Mouse (Mus musculus) Patski (cell line): ENCODE data around the gene Gm10190. TPM values are rescaled to one million over a fixed set of nuclear protein-coding genes. Genes with fewer than 3 reads are reported as not detected.

Source experiments
- ATAC-seq: fragments of 100-300 bp; one replicate; pipeline ENCODE4 v1.8.0; 2021
- CTCF ChIA-PET: fragments of 350-600 bp; sonication (Branson Sonifier 250); formaldehyde crosslinking; loops from one replicate; lab custom pipeline; 2022; ENCODE audit warnings: inconsistent platforms; lab: Charles Lee
- POLR2A ChIA-PET: fragments of 350-600 bp; sonication (Branson Sonifier 250); formaldehyde crosslinking; loops from one replicate; lab custom pipeline; 2022; ENCODE audit warnings: antibody characterized with exemption, inconsistent platforms; lab: Charles Lee
- DNase-seq: peaks from one replicate; pipeline ENCODE4 v3.0.0-alpha.2; 2011; ENCODE audit warnings: low read depth, low spot score
- H3K27me3 ChIP-seq: fragments of 371-371 bp; one replicate; pipeline ENCODE4 v1.5.1; 2021
- CTCF ChIP-seq: fragments of 100-300 bp; IDR thresholded peaks from one replicate; pipeline ENCODE4 v1.5.1; 2021
- in situ Hi-C: fragments of 300-500 bp; cut with MboI; formaldehyde crosslinking; loops from 3 replicates; pipeline ENCODE4 v1.11.1; 2018; ENCODE audit warnings: low pct_unique_long_range_greater_than_20kb, mixed read lengths
- polyA plus RNA-seq: library from polyadenylated mRNA; unstranded; gene quantifications from one replicate; pipeline ENCODE4 v1.2.3, GENCODE M21; 2021

The Gm10190 gene
- polyA plus RNA-seq, 1 experiment from 2014 or later, result not detected

DNA sequence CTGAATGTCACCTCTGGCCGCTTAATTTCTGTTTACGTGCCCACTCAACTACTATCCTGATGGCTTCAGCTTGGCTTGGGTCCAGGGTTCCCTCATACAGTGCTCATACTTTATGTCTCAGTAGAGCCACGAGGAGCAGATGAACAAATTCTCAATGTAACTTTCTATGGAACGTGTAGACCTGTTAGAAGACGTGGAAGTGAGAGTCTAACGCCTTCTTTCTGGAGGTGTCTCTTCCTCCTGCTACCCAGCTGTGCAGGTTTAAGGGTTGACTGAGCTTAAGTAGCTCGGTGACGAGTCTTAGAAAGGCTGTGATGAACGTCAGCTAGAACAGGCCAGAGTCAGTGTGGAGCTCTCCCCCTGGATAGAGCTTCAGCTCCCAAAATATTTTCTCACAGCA lies 4.7 kb downstream of the Gm10190 start:
- DNase-seq (no peak), ATAC-seq (no peak)
- in situ Hi-C loops, result loop anchor here (5.0 kb wide), 1 partner anchor 71 kb away; no protein-coding TSS in a partner anchor
- ChIA-PET POLR2A (no interaction called here), CTCF (interaction anchor here (1.8 kb wide), 1 partner anchor 61 kb away, joined by 5 read pairs; the partner anchor contains the start of gene Arhgef33)
- no peak for TF ChIP-seq CTCF
- H3K27me3 ChIP-seq, result peaks cover 12% of the 10 kb centered on the region

DNA sequence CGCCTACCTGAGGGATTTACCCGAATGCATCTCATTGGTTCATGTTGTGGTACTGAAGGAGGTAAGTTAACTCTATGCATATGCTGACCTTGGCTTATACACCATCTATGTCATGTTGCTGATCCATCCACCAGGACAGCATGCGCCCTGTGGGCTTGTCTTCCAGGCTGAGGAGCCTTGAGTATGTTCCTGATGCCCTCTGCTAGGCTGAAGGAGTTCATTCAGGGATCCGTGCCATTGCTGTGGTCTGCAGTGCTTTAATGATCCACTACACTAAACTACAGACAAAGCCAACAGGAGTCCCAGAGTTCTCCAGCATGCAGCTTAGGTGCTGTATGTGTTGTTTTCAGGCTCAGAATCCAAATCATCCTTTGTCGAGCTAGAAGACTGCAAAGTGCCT lies 6.1 kb downstream of the Gm10190 start:
- peak; percentile 67 for TF ChIP-seq CTCF
- ChIA-PET CTCF (interaction anchor here (1.8 kb wide), 1 partner anchor 59 kb away, joined by 5 read pairs; the partner anchor contains the start of gene Arhgef33), POLR2A (no interaction called here)
- ATAC-seq, result no peak
- peaks cover 12% of the 10 kb centered on the region for H3K27me3 ChIP-seq
- DNase-seq, result no peak
- in situ Hi-C loops, result loop anchor here (5.0 kb wide), 1 partner anchor 70 kb away; no protein-coding TSS in a partner anchor

DNA sequence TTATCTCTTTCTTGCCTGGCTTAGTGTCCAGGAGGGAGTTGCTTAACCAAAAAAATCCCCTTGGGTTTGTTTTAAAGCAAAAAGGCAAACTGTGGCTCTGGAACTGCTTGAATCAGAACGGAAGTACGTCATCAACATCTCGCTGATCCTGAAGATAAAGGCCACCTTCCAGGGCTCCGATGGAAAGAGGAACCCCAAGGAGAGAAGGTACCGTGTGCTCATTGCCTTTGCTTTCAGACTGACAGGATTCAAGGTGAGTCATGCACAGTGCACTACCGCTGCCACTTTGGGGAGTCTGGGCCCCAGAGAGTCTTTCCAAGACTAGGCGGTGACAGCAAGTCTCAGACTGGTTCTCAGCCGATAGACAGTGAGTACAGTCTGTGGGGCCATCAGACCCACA lies 13.1 kb downstream of the Gm10190 start:
- no peak for TF ChIP-seq CTCF
- POLR2A ChIA-PET, result no interaction called here
- H3K27me3 ChIP-seq, result peaks cover 4% of the 10 kb centered on the region
- CTCF ChIA-PET, result no interaction called here
- in situ Hi-C loops, result no loop called here
- ATAC-seq (no peak), DNase-seq (no peak)

DNA sequence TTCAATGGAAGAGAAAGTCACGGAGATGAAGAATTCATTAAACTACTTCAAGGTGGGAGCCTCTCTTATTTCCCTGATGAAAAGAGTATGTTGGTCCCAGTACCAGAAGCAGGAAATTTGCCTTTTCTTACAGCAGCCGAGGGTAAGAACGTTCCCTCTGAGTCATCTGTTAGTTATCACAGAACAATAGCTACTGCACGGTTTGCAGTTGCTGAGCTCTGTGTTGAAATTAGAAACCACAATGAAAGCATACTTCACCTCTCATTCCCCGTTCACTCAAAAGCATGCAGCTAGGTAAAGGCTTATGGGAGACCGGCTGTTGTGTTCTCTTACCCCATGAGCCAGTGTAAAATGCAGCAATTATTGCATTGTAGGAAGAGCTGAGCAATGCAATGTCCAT lies 26.1 kb downstream of the Gm10190 start:
- peak; percentile 20 for DNase-seq
- POLR2A ChIA-PET, result no interaction called here
- no peaks in the 10 kb centered on the region for H3K27me3 ChIP-seq
- ATAC-seq, result peak; percentile 84
- in situ Hi-C loops, result no loop called here
- TF ChIP-seq CTCF, result no peak
- CTCF ChIA-PET, result no interaction called here

DNA sequence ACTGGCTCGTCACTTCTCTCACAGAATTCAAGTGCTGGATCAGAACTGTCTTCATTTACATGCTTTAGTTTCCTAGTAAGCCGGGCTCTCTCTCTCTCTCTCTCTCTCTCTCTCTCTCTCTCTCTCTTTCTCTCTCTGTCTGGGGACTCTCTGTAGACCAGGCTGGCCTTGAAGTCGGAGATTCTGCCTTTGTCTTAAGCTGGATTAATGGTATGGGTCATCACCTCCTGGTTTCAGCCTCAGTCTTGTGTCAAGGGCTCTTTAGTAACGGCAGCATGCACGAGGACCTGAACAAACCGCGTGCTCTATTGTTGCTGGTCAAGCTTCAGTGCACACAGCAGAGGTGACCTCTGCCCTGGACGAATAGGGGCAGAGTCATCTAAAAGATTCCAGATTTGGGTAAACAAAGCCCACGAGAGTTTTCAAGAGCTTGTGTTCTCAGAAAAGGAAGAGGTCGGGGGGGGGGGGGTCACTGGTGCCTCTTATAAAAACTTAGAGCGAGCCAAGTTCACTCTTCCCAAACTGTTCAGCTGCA lies 26.7 kb downstream of the Gm10190 start:
- ATAC-seq, result no peak
- in situ Hi-C loops, result no loop called here
- POLR2A ChIA-PET, result no interaction called here
- TF ChIP-seq CTCF, result no peak
- CTCF ChIA-PET, result no interaction called here
- no peak for DNase-seq
- H3K27me3 ChIP-seq, result no peaks in the 10 kb centered on the region

DNA sequence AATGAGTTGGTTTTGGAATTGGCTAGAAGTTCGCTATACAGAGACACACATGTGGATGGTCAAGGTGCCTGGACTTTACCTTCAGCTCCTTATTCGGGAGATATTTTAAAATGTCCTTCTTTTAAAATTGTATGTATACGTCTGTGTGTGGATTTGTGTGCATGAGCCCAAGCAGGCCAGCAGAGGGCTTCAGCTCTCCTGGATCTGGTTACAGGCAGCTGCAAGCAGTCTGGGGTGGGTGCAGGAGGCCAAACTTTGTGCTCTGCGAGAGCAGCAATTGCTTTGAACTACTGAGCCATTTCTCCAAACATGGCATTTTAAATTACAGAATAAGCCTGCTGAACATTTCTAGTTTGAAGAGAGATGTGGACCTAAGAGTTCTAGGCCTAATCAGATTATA lies 28.1 kb downstream of the Gm10190 start:
- ATAC-seq (no peak), DNase-seq (no peak)
- TF ChIP-seq CTCF, result no peak
- CTCF ChIA-PET, result no interaction called here
- no peaks in the 10 kb centered on the region for H3K27me3 ChIP-seq
- in situ Hi-C loops, result no loop called here
- POLR2A ChIA-PET, result no interaction called here

DNA sequence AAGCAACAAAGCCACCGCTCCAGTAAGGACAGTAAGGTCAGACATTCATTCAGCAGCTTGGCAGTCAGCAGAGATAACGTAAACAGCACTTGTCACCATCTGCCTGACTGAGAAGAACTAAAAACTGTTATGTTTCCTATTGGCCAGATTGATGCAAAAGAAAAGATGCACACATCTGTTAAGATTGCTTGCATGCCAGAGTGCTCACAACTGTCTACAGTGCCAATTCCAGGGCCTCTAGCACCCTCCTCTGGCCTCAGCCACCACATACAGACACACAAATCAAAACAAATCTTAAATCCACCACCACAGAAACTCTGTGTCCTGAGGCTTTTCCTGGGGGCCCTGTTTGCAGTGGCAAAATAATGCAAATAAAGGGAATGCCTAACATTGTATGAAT lies 41.0 kb downstream of the Gm10190 start:
- H3K27me3 ChIP-seq, result peaks cover 21% of the 10 kb centered on the region
- DNase-seq (no peak), ATAC-seq (no peak)
- CTCF ChIA-PET, result interaction anchor here (1.1 kb wide), 1 partner anchor 42 kb away, joined by 4 read pairs; the partner anchor contains the start of genes Dhx57 and Morn2
- POLR2A ChIA-PET, result no interaction called here
- in situ Hi-C loops, result no loop called here
- TF ChIP-seq CTCF, result peak; percentile 65

DNA sequence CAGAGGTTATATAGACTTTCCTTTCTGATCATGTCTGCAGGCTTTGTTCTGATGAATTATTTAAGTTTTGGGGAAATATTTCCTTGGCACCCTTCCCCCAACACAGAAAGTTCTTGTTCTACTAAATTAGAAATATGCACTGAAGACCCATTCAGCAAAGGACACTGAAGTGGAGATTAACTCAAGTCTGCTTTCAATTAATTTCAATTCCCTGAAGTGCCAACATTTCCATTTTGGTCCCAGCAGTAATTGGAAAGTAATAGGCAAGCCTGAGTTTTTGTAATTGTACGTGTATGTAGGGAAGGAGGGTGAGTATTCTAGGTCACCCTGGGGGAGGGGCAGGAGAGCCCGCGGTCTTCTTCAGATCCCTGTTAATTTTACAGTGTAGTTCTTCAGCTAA lies 46.9 kb downstream of the Gm10190 start:
- H3K27me3 ChIP-seq, result peaks cover 10% of the 10 kb centered on the region
- in situ Hi-C loops, result no loop called here
- POLR2A ChIA-PET, result no interaction called here
- no peak for ATAC-seq
- CTCF ChIA-PET, result interaction anchor here (1.3 kb wide), 1 partner anchor 8 kb away, joined by 3 read pairs; no protein-coding TSS in a partner anchor
- no peak for TF ChIP-seq CTCF
- no peak for DNase-seq

DNA sequence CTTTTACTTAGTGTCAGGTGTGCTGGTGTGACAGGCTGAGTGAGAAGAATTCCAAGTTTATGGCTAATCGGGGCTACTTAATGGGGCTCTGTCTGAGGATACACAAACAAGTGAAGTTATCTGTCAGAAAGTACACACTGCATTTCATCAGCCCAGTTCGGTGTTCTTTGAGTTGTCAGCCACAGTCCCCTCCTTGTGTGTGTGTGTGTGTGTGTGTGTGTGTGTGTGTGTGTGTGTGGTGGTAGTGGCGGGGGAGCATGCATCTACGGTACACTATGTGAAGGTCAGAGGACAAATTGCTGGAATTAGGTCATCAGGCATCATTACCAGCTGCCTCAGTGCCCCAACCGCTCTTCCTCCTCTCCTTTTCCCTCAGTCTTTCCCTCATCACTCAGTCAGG lies 47.9 kb downstream of the Gm10190 start:
- CTCF ChIA-PET, result no interaction called here
- peaks cover 10% of the 10 kb centered on the region for H3K27me3 ChIP-seq
- in situ Hi-C loops, result no loop called here
- DNase-seq (no peak), ATAC-seq (no peak)
- POLR2A ChIA-PET, result no interaction called here
- no peak for TF ChIP-seq CTCF

DNA sequence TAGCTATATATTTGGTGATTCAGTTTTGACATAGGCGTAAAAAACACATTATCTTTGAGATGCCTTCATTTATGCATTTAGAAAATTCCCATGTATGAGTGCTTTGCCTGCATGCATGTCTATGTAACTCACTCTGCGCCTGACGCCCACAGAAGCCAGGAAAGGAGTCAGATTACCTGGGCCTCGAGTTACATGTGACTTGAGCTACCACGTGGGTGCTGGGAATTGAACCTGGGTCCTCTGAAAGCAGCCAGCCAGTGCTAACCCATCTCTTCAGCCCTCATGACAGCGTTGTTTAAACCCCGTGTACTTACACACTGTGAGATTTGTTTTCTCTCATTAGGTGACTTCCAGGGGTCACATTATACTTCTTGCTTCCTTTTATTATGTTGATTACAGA lies 48.8 kb downstream of the Gm10190 start:
- ATAC-seq, result no peak
- in situ Hi-C loops, result no loop called here
- ChIA-PET CTCF (no interaction called here), POLR2A (no interaction called here)
- no peak for TF ChIP-seq CTCF
- peaks cover 5% of the 10 kb centered on the region for H3K27me3 ChIP-seq
- DNase-seq, result no peak

DNA sequence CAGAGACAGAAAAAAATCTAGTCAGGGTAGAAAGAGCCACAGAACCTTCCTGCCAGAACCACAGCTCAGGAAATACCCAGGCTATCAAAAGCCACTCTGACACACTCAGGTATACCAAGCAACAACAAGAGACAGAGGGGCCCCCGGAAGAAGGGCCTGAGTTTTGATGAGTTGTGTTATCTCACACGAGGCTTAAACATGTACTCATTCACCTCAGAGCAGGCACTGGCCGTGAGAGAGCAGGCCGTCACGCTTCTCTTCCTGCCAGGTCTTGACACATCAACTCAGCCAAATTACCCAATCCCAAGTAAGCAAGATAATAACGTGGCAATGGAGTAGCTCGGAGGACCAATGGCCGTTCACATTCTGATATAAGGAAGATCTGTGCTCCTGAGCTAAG lies 49.7 kb downstream of the Gm10190 start:
- H3K27me3 ChIP-seq, result no peaks in the 10 kb centered on the region
- ChIA-PET CTCF (interaction anchor here (1.0 kb wide), 1 partner anchor 18 kb away, joined by 3 read pairs; no protein-coding TSS in a partner anchor), POLR2A (no interaction called here)
- DNase-seq (no peak), ATAC-seq (no peak)
- no peak for TF ChIP-seq CTCF
- in situ Hi-C loops, result no loop called here

Other genes starting within 250 kb of the Gm10190 start
- gene Galm, start 246.1 kb downstream of the Gm10190 start, polyA plus RNA-seq, result 45.3 TPM
- 192 TPM for gene Srsf7, start 166.2 kb downstream of the Gm10190 start, polyA plus RNA-seq
- gene Ttc39d, start 166.1 kb downstream of the Gm10190 start, polyA plus RNA-seq, result 0.14 TPM
- gene Gemin6, start 149.1 kb downstream of the Gm10190 start, polyA plus RNA-seq, result 16.4 TPM
- 47.2 TPM for gene Morn2, start 83.3 kb downstream of the Gm10190 start, polyA plus RNA-seq
- gene Dhx57, start 83.1 kb downstream of the Gm10190 start, polyA plus RNA-seq, result 21.1 TPM
- gene Arhgef33, start 66.1 kb downstream of the Gm10190 start, polyA plus RNA-seq, result 0.80 TPM
- gene Sos1, start 106.9 kb upstream of the Gm10190 start, polyA plus RNA-seq, result 23.2 TPM
- 0.04 TPM for gene Cdkl4, start 204.3 kb upstream of the Gm10190 start, polyA plus RNA-seq